ENCODE assay signal across 8 mouse cellular contexts in the genomic region with DNA sequence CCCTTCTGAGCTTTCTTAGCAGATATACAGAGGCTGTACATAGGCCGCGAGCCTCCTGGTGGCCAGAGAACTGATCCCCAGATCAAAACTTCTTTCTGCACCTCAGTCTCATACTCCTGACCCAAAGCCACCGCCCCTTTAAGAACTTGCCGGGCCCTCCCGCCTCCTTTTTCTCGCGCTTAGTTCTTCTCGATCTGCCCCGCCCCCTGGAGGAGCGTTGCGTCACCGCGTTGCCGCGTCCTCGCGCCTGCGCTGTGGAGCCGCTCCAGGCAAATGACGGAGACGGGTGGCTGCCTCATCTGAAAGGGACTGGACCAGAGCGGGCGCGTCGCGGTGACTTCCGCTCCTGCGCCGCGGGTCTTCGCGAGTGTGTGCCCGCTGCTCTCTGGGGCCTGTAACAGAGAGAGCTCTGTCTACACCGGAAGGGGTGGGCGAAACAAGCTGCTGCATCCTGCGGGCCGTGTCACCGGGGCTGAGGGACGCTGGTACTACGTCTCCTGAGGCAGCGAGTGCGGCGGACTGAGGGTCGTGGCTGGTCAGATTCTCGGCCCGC. TPM values are rescaled to one million over a fixed set of nuclear protein-coding genes. Genes with fewer than 3 reads are reported as not detected.
DNase-seq lines count a peak whose midpoint lies in the region; ATAC-seq lines count a peak whose summit lies in the region.

Uvssa (plus strand) TSS at position 248 of the 553 bp plus-strand sequence.

- no peaks in the 10 kb centered on the region for H3K27me3 ChIP-seq in hindbrain, embryonic 15.5 days

- peak; percentile 99 for DNase-seq in T-cell, adult 2 months (ENCODE audit: low spot score)
- peak; percentile 99 to 100 for DNase-seq in cerebellum, postnatal 36 days
- DNase-seq in frontal cortex, postnatal 36 days (ENCODE audit: low spot score in 2 of 2), result peak; percentile 98 to 99
- DNase-seq in left cerebral cortex, adult 11 months (ENCODE audit: low spot score), result peak; percentile 95
- peak; percentile 99 to 100 for DNase-seq in lung, postnatal 4 days
- peak; percentile 100 for DNase-seq in retina, postnatal 7 days (ENCODE audit: low read depth, low spot score)
- peak; percentile 94 for DNase-seq in urinary bladder, adult 2 months (ENCODE audit: low spot score)

- H3K4me2 ChIP-seq in hindbrain, embryonic 15.5 days, result peak within 1 kb of the TSS; percentile 93

- peaks cover 13% of the 10 kb centered on the region for H3K4me1 ChIP-seq in hindbrain, embryonic 15.5 days (replicated peaks)

- H3K27ac ChIP-seq in hindbrain, embryonic 15.5 days (replicated peaks), result peak within 1 kb of the TSS; percentile 96

- peak; percentile 98 for ATAC-seq in hindbrain, embryonic 15.5 days (ENCODE audit: low FRiP score, low read depth)

- H3K9me3 ChIP-seq in hindbrain, embryonic 15.5 days, result no peaks in the 10 kb centered on the region

- under 1% methylated on average over 46 of the region's 46 CpGs for WGBS in hindbrain, embryonic 15.5 days

- H3K9ac ChIP-seq in hindbrain, embryonic 15.5 days, result peak within 1 kb of the TSS; percentile 91

- peak within 1 kb of the TSS; percentile 77 for H3K4me3 ChIP-seq in hindbrain, embryonic 15.5 days

- peaks cover 6% of the 10 kb centered on the region; the same call in 1 of the 2 replicates for H3K36me3 ChIP-seq in hindbrain, embryonic 15.5 days

RNA-seq across cellular contexts. Expression of gene Uvssa, which starts in this region (rescaled TPM):
- 7.0 and 7.2 TPM in 2 replicates for polyA plus RNA-seq in hindbrain, embryonic 15.5 days (2015; fragmentation: Nextera tagmentation; extraction: Ambion mirVana)
- 10.9 and 11.0 TPM in 2 replicates for polyA plus RNA-seq in urinary bladder, adult 2 months (2012; rRNA removed)

Comparison
In these comparisons a context has a peak if more than half of its experiments do, and no peak if none do; other contexts are left out.
1. Peak in every context shown above with its lines: DNase-seq, ATAC-seq, H3K4me3 ChIP-seq and H3K27ac ChIP-seq.